ENCODE assay signal across 7 mouse cellular contexts in the genomic region with DNA sequence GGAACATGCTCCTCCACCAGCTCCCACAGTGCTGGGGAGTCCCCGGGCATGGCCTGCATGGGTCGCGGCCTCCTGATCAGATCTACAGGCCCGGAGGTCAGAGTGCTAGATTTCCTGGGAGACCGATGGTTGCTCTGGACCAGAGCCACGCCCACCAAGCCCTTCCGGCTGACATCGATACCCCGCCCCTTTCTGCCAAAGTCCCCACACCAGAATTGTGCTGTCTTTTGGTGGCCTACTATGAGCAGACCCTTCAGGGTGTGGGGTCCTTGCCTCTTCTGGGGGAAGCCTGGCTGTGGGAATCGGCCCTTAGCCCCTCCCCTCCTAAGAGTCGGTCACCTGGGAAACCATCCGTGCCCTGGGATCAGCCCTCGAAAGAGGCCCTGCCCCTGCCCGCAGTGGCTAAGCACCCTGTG. TPM values are rescaled to one million over a fixed set of nuclear protein-coding genes. Genes with fewer than 3 reads are reported as not detected.
DNase-seq lines count a peak whose midpoint lies in the region; ATAC-seq lines count a peak whose summit lies in the region.

Ccdc24 (minus strand) TSS at position 87 of the 416 bp plus-strand sequence.

- peaks cover 1% of the 10 kb centered on the region; the same call in 1 of the 2 replicates for H3K27me3 ChIP-seq in forebrain, embryonic 12.5 days
- no peaks in the 10 kb centered on the region for H3K27me3 ChIP-seq in midbrain, embryonic 14.5 days (ENCODE audit: control insufficient read depth, insufficient read depth, low read length)

- WGBS in forebrain, embryonic 12.5 days = 6% methylated on average over 14 of the region's 14 CpGs
- 4% methylated on average over 14 of the region's 14 CpGs for WGBS in midbrain, embryonic 14.5 days

- H3K36me3 ChIP-seq in forebrain, embryonic 12.5 days (replicated peaks) = peaks cover 44% of the 10 kb centered on the region
- peaks cover 42% of the 10 kb centered on the region for H3K36me3 ChIP-seq in midbrain, embryonic 14.5 days (ENCODE audit: control insufficient read depth, insufficient read depth, low read length)

- peaks cover 23% of the 10 kb centered on the region for H3K4me1 ChIP-seq in forebrain, embryonic 12.5 days
- no peaks in the 10 kb centered on the region for H3K4me1 ChIP-seq in midbrain, embryonic 14.5 days (ENCODE audit: control insufficient read depth, insufficient read depth, low read length)

- no peaks in the 10 kb centered on the region for H3K9me3 ChIP-seq in forebrain, embryonic 12.5 days
- H3K9me3 ChIP-seq in midbrain, embryonic 14.5 days (ENCODE audit: control insufficient read depth, low read length) = no peaks in the 10 kb centered on the region

- DNase-seq in embryo, embryonic 10 days (ENCODE audit: low spot score) = peak; percentile 74
- DNase-seq in kidney, postnatal 25 days = peak; percentile 59 to 66
- DNase-seq in midbrain, embryonic 14.5 days = peak; percentile 31
- no peak for DNase-seq in frontal cortex, adult 2 months (ENCODE audit: extremely low spot score in 1 of 2, low spot score in 1 of 2)
- no peak for DNase-seq in spleen, postnatal 10 days (ENCODE audit: low spot score in 2 of 2)
- DNase-seq in urinary bladder, postnatal 10 days (ENCODE audit: low spot score) = no peak

- H3K4me2 ChIP-seq in forebrain, embryonic 12.5 days = peak within 1 kb of the TSS; percentile 44
- H3K4me2 ChIP-seq in midbrain, embryonic 14.5 days (ENCODE audit: low read length) = peak within 1 kb of the TSS; percentile 20; the same call in 1 of the 2 replicates

- peak within 1 kb of the TSS; percentile 18; the same call in 1 of the 2 replicates for H3K9ac ChIP-seq in forebrain, embryonic 12.5 days
- no peak within 1 kb of the TSS for H3K9ac ChIP-seq in midbrain, embryonic 14.5 days (replicated peaks; ENCODE audit: low read length)

- no peak within 1 kb of the TSS for H3K27ac ChIP-seq in forebrain, embryonic 12.5 days
- H3K27ac ChIP-seq in midbrain, embryonic 14.5 days (replicated peaks; ENCODE audit: low read depth, low read length) = no peak within 1 kb of the TSS

- peak; percentile 15; the same call in 1 of the 2 replicates for ATAC-seq in forebrain, embryonic 12.5 days (ENCODE audit: low FRiP score)
- ATAC-seq in midbrain, embryonic 14.5 days (ENCODE audit: low FRiP score, low TSS enrichment) = 0 out of 2 replicates have a peak, but pooled peaks have one; percentile 6

- H3K4me3 ChIP-seq in forebrain, embryonic 12.5 days (replicated peaks) = 0 out of 2 replicates have a peak within 1 kb of the TSS, but pooled peaks have one; percentile 10
- no peak within 1 kb of the TSS for H3K4me3 ChIP-seq in midbrain, embryonic 14.5 days (replicated peaks; ENCODE audit: low read depth, low read length)

RNA-seq across cellular contexts. Expression of gene Ccdc24, which starts in this region (rescaled TPM):
- polyA plus RNA-seq in forebrain, embryonic 12.5 days (2016; fragmentation: Nextera tagmentation; extraction: Ambion mirVana) = 1.8 and 2.1 TPM in 2 replicates
- 3.0 TPM in 2 replicates for polyA plus RNA-seq in midbrain, embryonic 14.5 days (2014; fragmentation: Nextera tagmentation; extraction: Ambion mirVana)
- polyA plus RNA-seq in frontal cortex, adult 2 months (2012; rRNA removed) = 2.1 and 2.9 TPM in 2 replicates

Comparison
In these comparisons a context has a peak if more than half of its experiments do, and no peak if none do; other contexts are left out.
1. DNase-seq: peak in embryo, embryonic 10 days (single experiment), kidney, postnatal 25 days (2 of 2) and midbrain, embryonic 14.5 days (single experiment); none in frontal cortex, adult 2 months (0 of 2), spleen, postnatal 10 days (0 of 2) and urinary bladder, postnatal 10 days (single experiment).